Mouse (Mus musculus) frontal cortex, postnatal 25 days (tissue): ENCODE data around the gene Sbf2.

Experiments used
- DNase-seq, 2 experiments: peaks; one replicate each; pipeline ENCODE4 v3.0.0; 2022; ENCODE audit warnings: low spot score in 2 of 2

Gene Sbf2

DNA sequence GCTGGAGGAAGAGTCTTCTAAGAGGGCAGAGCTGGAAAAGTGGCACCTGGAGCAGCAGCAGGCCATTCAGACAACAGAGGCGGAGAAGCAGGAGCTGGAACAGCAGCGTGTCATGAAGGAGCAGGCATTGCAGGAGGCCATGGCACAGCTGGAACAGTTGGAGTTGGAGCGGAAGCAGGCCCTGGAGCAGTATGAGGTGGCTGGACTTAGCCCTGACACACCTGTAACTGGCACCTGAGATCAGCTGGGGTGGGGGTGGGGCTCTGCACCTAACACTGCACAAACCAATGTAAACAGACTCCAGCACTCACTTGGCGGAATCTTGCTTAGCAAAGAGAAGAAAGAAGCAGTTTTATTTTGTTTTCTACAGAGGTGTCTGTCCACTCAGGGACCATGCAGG is 335.5 kb downstream of the Sbf2 start:
- DNase-seq, result no peak

DNA sequence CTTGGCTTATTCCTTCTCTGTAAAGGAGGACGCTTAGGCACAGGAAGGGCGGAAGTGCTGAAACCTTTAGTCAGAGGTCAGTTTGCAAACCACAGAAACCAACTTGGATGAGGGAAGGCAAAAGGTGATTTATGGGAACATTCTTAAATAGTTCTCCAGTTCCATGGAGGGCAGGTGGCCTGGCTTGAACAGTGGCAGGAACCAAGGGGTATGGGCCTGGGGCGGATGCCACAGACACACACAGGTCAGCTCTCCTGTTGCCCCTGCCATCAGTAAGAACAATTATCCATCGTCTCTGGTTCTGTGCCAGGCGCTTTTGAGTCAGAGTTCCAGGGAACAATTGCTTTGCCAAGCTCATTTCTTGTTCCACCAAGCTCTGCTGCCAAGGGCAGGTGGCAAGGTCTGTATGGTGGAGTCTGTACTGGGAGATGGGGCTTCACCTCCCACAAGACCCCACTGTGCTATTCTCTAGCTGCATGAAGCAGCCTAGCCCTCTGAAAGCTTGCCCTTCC is 336.9 kb downstream of the Sbf2 start:
- no peak for DNase-seq

DNA sequence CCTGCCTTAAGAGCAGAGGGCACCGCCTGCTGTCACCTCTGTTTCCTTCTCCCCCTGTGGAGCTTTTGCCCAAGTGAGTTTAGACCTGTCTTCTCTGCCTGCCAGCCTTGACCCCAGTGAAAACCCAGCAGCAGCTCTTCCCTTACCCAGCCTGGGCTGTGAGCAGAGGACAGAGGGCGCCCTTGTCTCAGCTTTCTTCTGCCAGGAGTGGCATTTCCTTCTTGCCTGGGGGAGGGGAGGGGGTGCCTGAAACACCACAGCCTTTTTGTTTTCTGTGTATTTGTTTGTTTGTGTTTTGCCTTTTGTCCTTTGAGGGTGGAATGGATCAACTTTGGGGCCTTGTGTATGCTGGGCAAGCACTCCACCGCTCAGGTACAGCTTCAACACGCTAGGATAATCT is 342.3 kb downstream of the Sbf2 start:
- DNase-seq, result no peak

- DNase-seq, result no peak
Measured at GRCm38 (mm10) chr7:110271814-110272213, 342.9 kb downstream of the Sbf2 start.

- DNase-seq, result no peak
Measured at GRCm38 (mm10) chr7:110270455-110270854, 344.3 kb downstream of the Sbf2 start.

- DNase-seq, result no peak
Measured at GRCm38 (mm10) chr7:110269777-110270176, 344.9 kb downstream of the Sbf2 start.

- no peak for DNase-seq
Measured at GRCm38 (mm10) chr7:110268511-110268910, 346.2 kb downstream of the Sbf2 start.

DNA sequence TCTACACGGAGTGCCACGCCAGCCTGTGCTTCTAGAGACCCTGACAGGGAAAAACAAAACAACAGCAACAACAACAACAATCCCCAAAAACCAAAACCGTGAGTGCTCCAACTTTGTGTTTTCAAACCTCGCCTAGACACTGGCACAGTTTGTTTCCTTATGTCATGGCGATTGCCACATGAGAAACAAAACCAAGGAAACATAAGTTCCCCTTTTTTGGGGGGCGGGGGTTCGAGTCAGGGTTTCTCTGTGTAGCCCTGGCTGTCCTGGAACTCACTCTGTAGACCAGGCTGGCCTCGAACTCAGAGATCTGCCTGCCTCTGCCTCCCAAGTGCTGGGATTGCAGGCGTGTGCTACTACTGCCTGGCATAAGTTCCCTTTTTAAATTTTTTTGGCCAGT is 346.7 kb downstream of the Sbf2 start:
- DNase-seq, result no peak

- DNase-seq, result no peak
Measured at GRCm38 (mm10) chr7:110267014-110267413, 347.7 kb downstream of the Sbf2 start.

DNA sequence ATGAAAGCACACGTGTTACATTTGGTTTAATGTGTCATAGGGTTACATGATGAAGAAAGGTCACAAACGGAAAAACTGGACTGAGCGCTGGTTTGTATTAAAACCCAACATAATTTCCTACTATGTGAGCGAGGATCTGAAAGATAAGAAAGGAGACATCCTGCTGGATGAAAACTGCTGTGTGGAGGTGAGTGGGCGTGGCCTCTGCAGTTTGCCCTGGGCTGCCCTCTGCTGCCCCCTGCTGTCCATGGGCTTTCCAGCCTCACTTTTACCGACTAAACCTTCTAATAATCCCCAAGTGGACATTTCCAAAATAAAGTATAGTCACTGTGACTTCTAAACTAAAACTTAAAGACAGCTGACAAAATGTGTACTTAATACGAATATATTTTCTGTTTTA is 348.9 kb downstream of the Sbf2 start:
- DNase-seq, result peak; percentile 74 to 79

DNA sequence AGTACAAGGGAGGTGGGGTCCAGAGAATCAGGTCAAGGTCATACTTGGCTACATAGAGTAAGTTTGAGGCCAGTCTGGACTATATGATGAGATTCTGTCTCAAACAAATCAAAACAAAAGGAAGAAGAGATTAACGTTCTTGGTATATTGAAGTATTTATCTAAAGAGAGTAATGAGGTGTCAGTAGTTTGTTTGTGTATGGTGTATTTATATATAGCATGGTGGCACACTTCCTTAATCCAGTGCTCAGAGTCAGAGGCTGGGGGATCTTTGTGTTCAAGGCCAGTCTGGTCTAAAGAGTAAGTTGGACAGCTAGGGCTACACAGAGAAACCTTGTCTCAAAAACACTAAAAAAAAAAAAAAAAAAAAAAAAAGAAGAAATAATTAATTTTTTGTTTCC is 351.2 kb downstream of the Sbf2 start:
- no peak for DNase-seq

DNA sequence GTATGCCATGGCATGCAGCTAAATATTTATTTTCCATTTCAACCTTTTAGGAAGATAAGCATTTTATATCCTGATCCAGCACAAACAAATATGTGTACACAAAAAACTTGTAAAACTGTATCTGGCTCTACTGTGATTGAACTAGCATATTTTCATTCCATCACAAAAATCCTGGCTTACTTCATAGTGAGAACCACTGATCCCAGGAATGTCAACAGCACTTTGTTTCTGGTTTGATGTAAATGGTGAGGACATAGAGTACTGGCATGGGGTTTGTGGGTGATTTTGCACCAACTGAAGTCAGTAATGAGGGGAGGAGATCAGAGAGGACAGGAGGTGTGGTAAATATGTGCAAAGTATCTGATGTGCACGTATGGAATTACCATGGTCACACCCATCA is 352.1 kb downstream of the Sbf2 start:
- DNase-seq, result no peak

GRCm38 (mm10) chr7:110261807-110262206 is 352.9 kb downstream of the Sbf2 start:
- DNase-seq, result no peak

DNA sequence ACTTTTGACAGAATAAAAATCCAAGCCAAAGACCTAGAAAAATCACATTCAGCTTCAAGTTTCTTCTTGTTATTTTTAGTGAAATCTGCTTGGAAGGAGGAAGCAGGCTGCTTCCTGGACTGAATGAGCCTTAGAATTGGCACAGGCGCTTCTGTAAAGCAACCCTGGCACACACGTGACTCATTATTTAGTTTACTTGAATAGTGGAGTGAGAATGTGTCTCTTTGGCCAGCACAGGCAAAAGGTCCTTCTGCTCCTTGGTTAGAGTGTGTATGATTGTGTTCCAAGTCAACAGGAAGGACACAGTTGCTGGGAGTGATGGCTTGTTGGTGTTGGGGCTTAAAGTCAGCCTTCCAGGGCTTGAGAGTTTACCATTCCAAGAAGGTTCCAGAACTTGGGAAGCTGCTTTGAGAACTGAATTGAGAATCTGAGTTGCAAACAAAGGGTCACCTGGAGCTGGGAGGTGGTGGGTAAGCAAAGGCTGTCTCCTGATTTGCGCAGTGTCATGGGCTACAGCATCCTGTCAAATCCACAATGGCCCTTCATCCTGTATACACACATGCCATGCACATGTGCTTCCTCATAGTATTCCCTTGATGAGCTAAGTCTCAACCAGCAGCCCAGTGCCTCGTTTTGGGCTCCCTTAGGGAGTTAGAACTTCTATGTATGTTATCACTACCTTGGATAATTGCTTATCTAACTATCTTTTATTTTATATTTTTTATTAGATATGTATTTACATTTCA is 354.6 kb downstream of the Sbf2 start:
- no peak for DNase-seq

GRCm38 (mm10) chr7:110258196-110258950 is 356.3 kb downstream of the Sbf2 start:
- DNase-seq, result no peak
